ENCODE assay signal across 8 mouse cellular contexts in the genomic region with DNA sequence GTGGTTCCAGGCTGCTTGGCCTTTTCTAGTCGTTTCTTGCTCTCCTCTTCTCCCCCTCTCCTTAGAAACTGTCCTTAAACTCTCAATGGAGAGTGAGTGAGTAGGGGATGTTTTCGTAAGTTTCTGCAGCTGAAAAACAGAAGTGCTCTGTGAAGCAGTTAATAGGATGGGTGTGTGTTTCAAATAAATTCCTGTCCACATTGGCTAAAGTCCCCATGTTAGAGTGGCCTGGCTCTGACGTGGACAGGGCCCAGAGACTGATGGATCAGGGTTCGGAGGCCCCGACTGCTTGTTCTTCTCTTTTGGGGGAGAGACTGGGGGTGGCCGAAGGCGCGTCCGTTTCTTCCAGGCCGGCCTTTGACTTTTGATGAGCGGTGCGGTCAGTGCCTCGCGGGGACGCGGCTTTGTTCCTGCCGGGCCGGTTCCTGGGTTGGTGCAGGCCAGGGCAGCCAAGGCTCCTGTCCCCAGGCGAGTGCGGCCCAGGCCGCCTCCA.
DNase-seq lines count a peak whose midpoint lies in the region; ATAC-seq and TF ChIP-seq lines count a peak whose summit lies in the region.

No protein-coding gene starts in this region.

- no peak for TF ChIP-seq CTCF in left cerebral cortex, adult 2 months (IDR thresholded peaks at IDR 0.05)

- DNase-seq in left cerebral cortex, adult 2 months (ENCODE audit: extremely low spot score in 1 of 2, low spot score in 2 of 2), result no peak
- no peak for DNase-seq in left cerebral cortex, postnatal 36 days (ENCODE audit: low spot score in 2 of 2)
- DNase-seq in hindbrain, embryonic 11.5 days (ENCODE audit: low spot score), result no peak
- DNase-seq in retina, embryonic 14.5 days (ENCODE audit: low spot score), result no peak
- no peak for DNase-seq in left cerebral cortex, adult 11 months (ENCODE audit: low spot score)
- no peak for DNase-seq in frontal cortex, postnatal 14 days (ENCODE audit: low spot score in 2 of 2)

- intact Hi-C loops in left cerebral cortex, adult 2 months (cut with DNase I), result loop anchor here (5.0 to 10.0 kb wide), 2 partner anchors 198 to 751 kb away; no protein-coding TSS in a partner anchor
- intact Hi-C loops in left cerebral cortex, postnatal 36 days (cut with DNase I), result no loop called here

- H3K27me3 ChIP-seq in hindbrain, embryonic 11.5 days (ENCODE audit: control insufficient read depth, insufficient read depth, low read length), result no peaks in the 10 kb centered on the region
- H3K27me3 ChIP-seq in megakaryocyte, embryonic 14.5 days (replicated peaks), result peaks cover 69% of the 10 kb centered on the region

- peak overlapping the region; percentile 92 for H3K9ac ChIP-seq in hindbrain, embryonic 11.5 days (ENCODE audit: low read depth, low read length)

- H3K36me3 ChIP-seq in hindbrain, embryonic 11.5 days (ENCODE audit: control insufficient read depth, insufficient read depth, low read length), result no peaks in the 10 kb centered on the region
- no peaks in the 10 kb centered on the region for H3K36me3 ChIP-seq in megakaryocyte, embryonic 14.5 days (replicated peaks; ENCODE audit: low read length)

- ATAC-seq in hindbrain, embryonic 11.5 days (ENCODE audit: low FRiP score), result peak; percentile 14; the same call in 1 of the 2 replicates

- H3K4me1 ChIP-seq in brown adipose tissue, adult 24 weeks (ENCODE audit: control insufficient read depth, insufficient read depth, insufficient read length, low read length), result 0 out of 2 replicates have a peak, but pooled peaks cover 3% of the 10 kb centered on the region
- peaks cover 42% of the 10 kb centered on the region for H3K4me1 ChIP-seq in hindbrain, embryonic 11.5 days (replicated peaks; ENCODE audit: control insufficient read depth, insufficient read depth, low read length)
- H3K4me1 ChIP-seq in megakaryocyte, embryonic 14.5 days, result peaks cover 29% of the 10 kb centered on the region

- H3K4me2 ChIP-seq in hindbrain, embryonic 11.5 days (replicated peaks; ENCODE audit: low read depth, low read length), result peak overlapping the region; percentile 99

- H3K4me3 ChIP-seq in left cerebral cortex, adult 2 months, result peak overlapping the region; percentile 56
- H3K4me3 ChIP-seq in brown adipose tissue, adult 24 weeks (ENCODE audit: insufficient read depth, low read depth, low read length), result peak overlapping the region; percentile 73
- peak overlapping the region; percentile 77 for H3K4me3 ChIP-seq in hindbrain, embryonic 11.5 days (ENCODE audit: low read depth, low read length)
- peak overlapping the region; percentile 93 for H3K4me3 ChIP-seq in megakaryocyte, embryonic 14.5 days (replicated peaks)

- no peaks in the 10 kb centered on the region for H3K9me3 ChIP-seq in hindbrain, embryonic 11.5 days (ENCODE audit: control insufficient read depth, low read length)
- no peaks in the 10 kb centered on the region for H3K9me3 ChIP-seq in megakaryocyte, embryonic 14.5 days

- H3K27ac ChIP-seq in left cerebral cortex, adult 2 months, result peak overlapping the region; percentile 77
- peak overlapping the region; percentile 89 for H3K27ac ChIP-seq in brown adipose tissue, adult 24 weeks (replicated peaks; ENCODE audit: low read depth, low read length)
- peak overlapping the region; percentile 98 for H3K27ac ChIP-seq in hindbrain, embryonic 11.5 days (ENCODE audit: low read depth, low read length)

- under 1% methylated on average over 21 of the region's 21 CpGs for WGBS in hindbrain, embryonic 11.5 days
